Mouse (Mus musculus) right cerebral cortex, postnatal 4 days (tissue): ENCODE data around the gene Slc22a18.

Experiments
- DNase-seq: peaks from one replicate; pipeline ENCODE4 v3.0.0-alpha.2; 2022

Gene Slc22a18

DNA sequence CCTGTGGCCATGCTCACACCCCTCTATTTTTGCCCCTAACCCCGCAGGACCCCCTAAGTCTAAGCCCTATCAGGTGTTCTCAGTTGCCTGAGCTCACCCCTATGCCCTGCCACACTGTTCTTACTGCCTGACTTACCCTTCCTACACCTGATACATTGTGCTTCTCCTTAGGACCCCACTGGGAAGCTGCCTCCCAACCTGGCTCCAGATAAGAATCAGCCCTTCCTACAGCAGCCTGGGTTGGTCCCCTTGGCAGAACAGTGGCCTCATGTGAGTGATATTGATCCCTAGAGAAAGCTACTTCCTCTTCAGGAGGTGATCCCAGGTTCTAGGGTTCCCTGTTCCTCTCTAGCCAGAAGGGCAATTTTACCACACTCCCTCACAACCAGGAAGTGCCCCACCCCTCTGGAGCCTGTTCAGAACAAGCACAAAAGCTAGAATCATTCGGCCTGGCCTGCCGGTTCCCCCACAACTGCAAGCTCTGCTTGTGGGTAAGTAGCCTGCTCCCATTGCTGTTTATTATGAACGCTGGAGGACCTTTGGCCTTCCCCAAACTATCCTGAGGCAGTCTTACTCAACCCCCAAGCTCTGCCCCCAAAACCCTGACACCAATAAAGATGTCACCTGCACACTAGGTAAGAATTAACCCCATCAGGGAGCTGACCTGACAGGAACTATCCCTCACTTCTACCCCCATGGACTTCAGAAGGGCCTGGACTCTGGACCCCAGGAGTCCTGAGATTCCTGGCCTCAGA lies at the start of gene Slc22a18:
Slc22a18 (plus strand) TSS at position 390 of the 755 bp plus-strand sequence.
- no peak for DNase-seq

DNA sequence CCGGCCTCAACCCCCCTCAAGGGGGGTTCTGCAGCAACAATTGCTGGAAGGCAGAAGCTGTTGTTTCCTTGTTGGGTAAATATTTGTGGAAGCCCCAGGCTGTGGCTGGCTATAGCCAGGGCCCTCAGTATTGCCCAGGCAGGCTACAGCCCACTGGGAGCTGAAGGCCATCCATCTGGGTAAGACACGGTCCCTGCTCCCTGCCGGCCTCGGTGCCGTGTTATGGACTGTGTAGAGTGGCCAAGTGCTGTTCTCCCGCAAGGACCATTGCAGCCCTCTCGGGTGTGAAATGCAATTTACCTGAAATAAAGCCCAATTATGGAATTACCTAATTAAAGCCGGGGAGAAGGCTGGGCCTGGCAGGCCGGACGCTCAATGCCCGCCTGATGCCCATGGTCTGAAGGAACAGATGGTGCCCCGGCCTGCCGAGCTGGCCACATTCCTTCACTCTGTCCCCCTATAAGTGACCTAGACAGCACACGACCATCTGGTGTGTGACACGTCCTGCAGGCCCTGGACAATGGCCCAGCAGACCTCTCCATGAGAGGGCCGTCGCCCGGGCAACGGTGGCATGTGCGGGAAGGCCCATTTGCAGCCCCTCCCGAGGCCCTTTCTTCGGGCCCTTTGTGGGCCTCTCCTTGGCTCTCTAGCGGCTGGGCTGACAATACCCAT lies 45.3 kb upstream of the Slc22a18 start:
- DNase-seq: no peak

DNA sequence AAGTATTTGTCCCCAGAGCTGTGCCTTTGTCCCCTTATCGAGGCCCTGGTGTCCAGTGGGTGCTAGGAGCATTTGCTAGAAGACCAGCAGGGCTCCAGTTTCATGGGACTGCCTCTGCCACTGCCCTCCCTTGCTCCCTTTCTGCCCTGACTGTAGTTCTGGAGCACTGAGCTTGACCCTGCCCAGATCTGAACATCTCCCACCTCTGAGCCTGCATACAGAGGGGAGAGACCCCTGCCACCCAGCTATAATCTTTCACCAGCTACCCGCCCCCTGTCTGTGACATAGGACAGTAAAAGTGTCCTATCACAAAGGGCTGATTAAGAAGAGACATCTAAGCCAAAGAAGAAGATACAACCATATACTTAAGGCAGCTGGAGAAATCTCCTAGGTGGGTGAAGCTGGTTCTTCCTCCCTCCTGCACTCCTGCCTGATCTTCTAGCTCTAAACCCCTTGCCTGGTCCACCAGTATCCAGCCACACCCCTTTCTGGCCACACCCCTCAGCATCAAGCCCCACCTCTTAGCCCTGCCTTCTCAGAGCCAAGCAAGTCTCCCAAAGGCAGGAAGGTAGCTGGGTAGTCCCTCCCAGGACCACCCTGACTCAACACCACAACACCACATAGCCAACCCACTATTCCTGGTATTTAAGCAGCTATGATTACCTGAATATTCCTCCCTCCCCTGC lies 44.6 kb upstream of the Slc22a18 start:
- no peak for DNase-seq

DNA sequence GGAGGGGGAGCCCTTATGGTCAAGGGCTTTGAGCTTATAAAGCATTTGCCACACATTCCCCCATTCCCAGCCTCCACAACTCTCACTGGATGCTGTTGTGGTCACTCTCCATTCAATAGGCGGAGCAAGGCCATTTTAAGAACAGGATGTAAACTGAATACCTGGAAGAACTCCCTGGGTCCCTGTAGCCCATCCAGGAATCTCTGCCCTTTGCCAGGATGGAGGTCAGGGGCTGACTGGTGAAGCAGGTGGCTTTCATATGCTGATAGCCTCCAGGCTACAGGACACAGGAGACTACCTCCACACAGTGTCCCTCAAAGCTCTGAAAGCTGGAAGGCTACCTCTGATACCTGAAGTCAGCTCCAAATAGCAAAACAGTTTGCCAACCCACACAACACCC lies 40.9 kb upstream of the Slc22a18 start:
- no peak for DNase-seq

DNA sequence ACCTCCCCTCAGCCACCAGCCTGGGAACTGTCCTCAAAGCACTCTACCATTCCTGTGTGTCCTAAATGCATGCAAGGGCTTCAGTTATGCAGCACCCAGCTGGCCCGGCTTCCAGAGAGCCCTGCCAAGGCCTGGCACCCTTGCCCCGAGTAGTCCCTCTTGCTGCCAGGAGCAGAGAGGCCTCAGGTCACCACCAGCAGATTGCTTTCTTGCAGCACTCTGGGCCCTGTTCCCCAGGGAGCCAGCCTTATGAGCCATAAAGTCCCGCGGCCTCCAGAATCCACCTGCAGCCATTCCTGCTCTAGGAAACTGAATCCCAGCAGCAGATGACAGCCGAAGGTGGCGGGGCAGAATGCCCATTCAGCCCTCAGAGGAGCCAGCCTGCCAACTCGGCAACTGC lies 40.2 kb upstream of the Slc22a18 start:
- DNase-seq: peak; percentile 26

DNA sequence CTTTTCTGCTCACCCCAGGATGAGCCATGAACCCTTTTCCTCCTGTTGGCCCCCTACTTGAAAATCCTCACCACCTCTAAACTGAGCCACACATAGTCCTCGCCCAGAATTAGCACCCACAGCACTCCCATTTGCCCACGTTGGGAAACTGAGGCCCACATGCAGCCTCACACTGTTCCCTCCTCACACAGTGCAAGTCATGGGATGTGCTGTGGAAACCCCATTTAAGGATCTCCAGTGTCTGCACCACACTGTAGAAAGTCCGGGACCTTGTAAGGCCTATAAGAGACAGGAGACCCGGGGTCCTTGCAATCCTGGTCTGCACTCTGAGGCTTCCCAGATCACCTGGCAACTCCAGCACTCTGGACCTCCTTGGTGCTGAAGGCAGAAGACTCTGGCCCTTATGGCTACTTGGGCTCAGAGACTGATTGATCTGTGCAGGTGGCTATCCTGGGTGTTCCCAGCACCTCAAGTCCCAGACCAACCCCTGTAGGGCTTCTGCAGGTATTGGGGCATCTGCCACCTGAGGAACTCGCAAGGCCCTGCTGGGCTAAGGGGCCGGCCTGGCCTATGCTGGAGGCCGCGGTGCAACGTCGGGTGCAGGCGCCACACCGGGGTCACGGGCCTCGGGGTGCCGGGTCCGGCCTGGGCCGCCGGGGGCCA lies 36.2 kb upstream of the Slc22a18 start:
- no peak for DNase-seq

DNA sequence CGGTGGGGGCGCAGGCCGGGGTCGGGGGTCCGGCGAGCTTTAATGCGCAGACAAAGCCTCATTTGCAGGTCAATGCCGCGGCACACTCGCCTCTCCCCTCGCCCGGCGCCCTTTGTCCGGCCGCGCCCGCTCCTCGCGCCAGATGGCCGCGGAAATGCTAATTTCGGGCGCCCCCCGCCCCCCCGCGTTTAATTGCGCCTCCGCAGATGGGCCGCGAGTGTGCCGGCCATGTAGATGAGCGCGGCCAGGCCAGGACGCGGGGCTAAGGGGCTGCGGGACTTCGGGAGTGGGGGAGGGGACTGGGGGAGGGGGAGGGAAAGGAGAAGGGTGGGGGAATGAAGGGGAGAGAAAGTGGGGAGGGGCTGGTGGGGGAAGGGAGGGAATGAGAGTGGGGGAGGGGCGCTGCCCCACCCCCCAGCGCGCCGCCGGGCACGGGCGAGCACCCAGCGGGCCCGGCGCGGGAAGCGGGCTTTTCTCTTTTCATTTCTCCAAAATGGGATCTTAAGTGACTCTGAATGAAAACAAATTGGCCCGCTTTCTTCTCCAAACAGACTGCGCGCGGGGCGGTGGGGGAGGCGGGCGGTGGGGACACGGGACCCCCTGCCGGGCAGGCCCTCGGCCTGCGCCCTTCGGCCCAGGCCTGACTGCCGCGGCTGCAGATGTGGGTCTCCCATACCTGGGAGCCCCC lies 35.5 kb upstream of the Slc22a18 start:
- peak; percentile 59 for DNase-seq

DNA sequence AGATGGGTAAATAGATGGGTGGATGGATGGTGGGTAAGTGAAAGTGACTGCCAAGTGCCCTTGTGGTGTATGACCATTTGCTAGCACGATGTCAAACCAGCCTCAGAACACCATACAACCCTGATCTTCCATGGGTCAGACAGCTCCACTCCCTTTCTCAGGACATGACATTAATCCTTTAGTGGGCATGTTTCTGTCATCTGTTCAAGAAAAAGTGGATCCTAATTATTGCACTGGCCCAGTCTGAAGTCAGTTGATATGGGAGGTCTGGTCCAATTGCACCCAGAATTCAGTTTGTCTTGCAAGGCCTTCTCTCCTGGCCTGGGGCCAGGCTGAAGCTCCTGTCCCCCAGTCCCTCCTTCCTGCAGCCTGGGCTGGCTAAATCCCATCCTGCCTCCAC lies 34.6 kb upstream of the Slc22a18 start:
- DNase-seq: no peak

DNA sequence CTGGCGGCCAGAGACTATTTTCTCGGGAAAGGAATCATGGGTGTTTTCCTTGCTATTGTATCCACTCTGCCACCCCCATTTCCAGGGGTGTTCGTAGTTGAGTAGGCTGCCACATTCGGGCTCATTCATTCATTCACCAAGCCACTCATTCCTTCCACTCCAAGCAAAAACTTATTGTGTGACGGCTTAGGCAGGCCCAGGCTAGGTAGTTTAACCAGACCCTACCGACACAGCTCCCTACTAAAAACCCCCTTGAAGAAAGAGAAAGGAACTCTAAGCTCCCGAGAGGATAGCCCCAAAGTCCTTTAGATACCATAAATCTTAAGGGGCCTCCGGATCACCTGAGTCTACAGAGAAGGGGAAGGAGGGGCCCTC lies 29.0 kb upstream of the Slc22a18 start:
- no peak for DNase-seq

DNA sequence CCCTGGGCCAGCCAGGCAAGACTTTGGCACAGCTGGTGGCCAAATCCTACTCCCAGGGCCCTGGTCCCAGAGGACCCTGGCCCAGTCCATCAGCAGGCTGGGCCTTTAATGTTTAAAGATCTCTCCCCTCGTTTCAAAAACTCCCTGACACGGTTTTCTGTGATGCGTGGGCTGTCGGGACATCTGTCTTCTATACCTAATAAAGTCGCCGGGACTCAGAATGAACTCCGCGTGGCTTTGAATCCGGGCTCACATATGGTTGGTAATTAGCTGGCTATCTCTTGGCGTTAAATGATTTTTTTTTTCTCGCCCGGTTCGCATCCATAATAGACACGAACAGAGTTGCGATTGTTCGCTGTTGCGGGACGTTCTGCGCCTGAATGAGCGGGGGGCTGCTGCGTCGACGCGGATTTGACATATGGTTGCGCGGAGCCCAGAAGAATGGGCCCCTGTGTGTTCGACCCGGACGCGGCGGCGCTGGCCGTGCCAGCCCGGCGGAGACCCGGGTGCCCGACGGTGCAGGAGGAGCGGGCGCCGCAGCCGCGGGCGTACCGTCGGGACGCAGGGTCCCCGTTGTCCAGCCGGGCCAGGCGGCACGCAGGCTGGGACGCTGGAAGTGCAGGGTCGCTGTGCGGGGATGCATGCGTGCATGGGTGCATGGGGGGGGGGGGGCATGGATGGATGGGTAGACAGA lies 28.4 kb upstream of the Slc22a18 start:
- no peak for DNase-seq

DNA sequence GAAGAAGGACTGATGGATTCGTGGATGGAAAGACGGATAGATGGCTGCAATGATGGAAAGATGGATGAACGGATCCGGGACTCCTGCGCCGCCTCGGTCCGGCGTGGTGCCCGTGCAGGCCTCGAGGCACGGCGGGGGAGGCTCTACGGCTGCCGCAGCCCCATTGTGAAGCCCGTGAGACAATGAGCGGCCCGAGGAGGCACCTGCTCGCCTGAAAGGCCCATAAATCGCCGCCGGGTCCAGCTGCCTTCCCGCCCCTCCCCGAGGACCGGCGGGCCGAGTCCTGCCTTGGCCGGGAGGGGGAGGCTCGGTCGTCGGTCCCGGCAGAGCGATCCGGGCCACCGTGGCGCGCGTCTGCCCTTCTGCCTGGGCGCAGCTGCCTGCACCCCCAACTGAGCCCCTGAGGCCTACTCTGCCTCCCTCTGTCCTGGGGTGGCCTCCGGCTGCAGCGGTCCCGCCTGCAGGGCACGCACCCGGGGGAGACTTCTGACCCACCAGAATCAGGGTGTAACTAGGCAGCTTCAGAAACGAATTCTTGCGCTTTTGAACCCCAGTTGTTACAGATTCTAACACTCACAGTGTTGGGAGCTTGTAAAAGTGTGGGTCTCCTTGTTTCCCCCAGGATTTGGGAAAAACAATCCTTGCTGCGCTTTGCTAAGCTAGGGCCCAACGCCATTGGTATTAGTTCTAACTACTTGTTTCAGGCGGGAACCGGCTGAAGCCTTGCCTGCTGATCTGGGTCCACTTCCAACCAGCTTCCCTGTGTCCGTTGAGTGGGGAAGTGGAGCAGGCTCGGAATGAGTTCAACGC lies 27.7 kb upstream of the Slc22a18 start:
- no peak for DNase-seq

DNA sequence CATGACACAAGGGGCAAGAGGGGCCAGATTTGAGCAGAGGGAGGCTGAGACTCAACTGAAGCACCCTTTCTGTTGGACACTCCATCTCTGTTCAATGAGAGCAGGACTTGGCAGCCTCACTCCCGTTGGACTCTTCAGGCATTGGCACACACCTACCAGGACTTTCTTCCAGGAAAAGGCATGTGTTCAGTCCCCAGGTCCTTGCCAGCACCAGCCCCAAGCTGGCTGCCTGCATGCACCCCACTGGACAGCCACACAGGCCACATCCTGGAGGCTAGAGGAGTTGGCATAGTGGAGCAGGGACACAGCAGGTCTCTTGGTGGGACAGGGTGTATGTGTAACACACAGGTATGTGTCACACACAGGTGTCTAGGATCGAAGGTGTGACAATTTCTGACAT lies 26.4 kb upstream of the Slc22a18 start:
- DNase-seq: no peak

DNA sequence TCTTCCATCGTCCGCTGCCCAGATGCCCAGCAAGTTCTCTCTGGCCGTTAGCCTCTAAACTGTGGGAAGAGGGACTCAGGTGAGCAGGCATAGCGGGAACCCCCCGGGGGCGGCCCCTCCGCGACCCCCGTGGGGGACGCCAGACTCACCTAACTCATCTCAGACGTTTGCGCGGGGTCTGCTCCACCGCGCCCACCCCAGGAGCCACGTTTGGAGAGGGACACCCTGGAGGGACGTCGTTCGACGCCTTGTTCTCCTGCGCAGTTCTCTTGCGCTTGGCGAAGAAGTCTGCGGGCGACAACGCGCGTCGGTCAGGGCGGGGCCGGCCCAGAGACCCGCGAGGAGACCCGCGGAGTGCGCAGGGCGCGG lies 14.6 kb upstream of the Slc22a18 start:
- no peak for DNase-seq

DNA sequence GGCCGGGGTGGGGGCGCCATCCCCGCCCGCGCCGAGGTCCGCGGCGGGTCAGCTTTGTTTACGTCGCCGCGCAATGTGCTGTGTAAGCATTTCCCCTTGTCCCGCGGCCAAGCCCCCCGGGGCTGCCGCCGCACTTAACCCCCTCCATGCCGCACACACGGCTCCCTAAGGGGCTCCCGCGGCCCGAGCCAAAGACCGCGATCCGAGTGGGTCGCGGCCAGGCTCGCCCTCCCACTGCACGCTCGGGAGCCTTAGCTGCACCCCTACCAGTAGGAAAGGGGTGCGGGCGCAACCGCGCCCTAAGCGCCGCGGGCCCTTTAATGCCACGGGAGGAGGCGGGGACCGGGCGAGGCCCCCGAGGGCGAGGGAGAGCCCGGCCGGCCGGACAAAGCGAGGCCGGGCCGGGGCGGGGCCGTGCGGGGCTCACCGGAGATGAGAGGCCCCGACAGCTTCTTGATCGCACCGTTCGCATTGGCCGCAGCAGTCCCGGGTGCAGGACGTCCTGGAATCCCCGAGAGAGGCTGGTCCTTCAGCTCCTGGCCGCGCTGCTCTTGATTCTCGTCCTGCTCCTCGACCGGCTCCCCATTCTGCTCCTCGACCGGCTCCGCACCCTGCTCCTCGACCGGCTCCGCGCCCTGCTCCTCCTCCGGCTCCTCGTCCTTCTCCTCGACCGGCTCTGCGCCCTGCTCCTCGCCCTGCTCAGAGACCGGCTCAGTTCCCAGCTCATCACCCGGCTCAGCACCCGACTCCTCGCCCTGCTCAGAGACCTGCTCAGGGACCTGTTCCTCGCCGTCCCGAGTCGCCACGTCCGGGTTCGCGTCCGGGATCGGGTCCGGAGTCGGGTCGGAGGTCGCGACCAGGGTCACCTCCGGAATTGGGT lies 14.0 kb upstream of the Slc22a18 start:
- no peak for DNase-seq

DNA sequence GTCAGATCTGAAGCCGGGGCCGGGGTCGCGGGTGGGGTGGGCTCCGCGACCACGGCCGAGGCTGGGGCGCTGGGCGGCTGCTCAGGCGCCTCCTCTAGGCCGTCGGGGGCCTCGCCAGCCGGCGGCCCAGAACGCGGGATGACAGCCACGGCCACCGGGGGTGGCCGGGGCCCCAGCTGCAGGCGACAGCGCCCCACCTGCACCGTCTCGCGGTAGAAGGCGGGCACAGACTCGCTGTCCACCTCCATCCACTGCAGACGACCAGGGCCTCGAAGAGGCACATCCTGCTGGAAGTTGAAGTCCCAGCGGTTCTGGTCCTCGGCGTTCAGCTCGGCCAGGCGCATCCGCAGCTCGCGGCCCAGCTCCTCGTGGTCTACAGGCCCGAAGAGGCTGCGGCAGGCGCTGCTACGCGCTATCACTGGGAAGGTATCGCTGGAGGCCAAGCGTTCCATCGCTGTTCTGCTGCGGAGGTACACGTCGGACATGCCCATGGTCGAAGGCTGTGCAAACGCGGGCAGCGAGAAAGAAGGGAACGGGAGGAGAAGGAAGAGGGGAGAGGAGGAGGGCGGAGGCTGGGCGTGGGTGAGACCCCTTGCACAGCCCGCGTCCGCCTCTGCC lies 13.2 kb upstream of the Slc22a18 start:
- DNase-seq: no peak

DNA sequence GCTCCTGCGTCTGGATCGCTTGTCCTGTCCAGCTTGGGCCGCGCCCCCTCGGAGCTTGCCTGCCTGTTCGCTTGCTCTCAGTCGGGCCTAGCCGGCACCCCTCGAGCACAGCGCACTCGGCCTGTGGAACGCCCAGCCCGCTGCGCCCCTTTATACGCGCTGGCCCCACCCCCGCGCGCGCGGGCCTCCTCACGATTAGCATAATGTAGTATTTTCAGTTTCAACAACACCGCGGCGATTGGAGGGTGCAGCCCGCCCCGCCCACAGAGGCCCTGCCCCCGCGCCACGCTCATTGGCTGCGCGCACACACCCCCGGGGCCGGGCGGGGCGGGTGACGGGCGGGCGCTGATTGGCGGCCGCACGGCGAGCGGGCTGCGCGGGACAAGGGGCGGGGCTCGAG lies 12.7 kb upstream of the Slc22a18 start, which contains the start of gene Cdkn1c:
Cdkn1c (minus strand) TSS at position 177 of the 400 bp plus-strand sequence.
- peak; percentile 84 for DNase-seq

DNA sequence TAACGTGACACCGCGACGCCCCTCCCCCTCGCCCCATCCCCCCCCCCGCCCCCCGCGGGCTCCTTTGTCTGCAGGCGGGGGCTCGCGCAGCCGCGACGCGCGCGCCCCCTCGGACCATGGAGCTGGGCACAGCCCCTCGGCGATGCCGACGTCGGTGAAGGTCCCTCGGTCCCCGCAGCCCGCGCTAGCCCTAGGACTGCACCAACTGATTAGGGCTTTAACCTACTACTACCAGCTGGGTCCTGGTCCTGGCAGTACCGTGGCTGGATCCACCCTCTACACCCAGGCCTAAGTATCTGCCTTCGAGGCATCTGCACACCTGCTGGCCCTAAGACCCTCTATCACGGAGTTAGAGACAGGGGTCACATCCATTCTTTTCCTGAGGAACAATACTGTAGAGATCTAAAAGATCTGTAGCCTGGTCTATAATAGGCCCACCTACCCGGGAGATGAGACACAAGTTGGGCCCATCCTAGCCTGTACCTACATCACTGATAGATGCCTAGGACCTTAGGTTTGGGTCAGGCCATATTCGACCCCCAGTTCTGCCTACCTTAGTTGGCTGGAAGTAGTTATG lies 12.2 kb upstream of the Slc22a18 start:
- DNase-seq: no peak

DNA sequence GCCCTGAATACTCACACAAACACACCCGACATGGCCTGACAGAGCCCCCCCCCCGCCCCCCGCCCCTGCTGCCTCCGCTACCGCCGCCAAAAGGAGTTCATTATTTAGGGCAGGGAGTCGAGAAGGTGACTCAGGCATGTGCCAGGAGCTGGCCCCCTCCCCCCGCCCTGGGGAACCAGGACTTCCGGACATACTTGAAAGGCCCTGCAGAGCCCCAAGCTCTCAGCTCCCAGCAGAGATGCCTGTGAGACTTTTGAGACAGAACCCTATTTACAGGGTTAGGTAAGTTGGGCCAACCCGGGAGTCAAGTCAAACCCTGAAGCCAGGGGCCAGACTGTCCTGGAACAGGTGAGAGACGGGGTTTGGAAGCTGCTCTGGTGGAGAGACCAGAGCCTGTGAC lies 11.6 kb upstream of the Slc22a18 start:
- DNase-seq: no peak

DNA sequence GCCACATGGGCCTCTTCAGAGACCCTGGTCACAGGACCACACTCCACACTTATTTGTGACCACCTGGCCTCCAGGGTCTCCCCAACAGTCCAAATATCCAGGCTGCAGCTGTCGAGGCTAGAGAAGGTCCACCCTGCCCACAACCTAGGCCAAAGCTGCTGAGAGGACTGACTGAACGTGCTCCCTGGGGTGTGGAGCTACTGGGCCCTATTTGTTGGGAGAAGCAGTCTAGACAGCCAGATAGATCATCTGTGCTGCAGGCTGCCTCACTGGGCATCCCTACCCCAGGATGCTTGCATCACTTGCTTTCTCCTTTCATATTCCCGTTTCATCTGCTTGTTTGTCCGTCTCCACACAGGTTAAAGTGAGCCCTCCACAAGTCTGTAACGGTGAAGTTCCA lies 11.0 kb upstream of the Slc22a18 start:
- DNase-seq: no peak
